Mouse (Mus musculus) adrenal gland, adult 18-20 months (tissue): ENCODE data around the gene Erf. TPM values are rescaled to one million over a fixed set of nuclear protein-coding genes. Genes with fewer than 3 reads are reported as not detected.

Experiments used
- DNase-seq, 2 experiments: peaks; one replicate each; pipeline ENCODE4 v3.0.0; 2021 to 2022; ENCODE audit warnings: low spot score in 2 of 2
- microRNA-seq, 2 experiments: library from miRNA; unstranded; fragments of <30 nt; microRNA quantifications; one replicate each; pipeline ENCODE4 v1.2.0; 2021; ENCODE audit warnings: borderline number of aligned reads in 2 of 2
- total RNA-seq, 2 experiments: library from RNA; stranded (reverse); gene quantifications; 1 replicate in 1 of 2; 2 replicates in 1 of 2; pipeline ENCODE4 v1.2.3; 2021

Erf gene
- total RNA-seq, 2 experiments from 2014 or later = 18.3 to 25.8 TPM

GRCm38 (mm10) chr7:25219416-25219750 is 31.2 kb downstream of the Erf start:
- DNase-seq = no peak

- DNase-seq = peak; percentile 44 to 50
Observed at GRCm38 (mm10) chr7:25218705-25219415, 31.7 kb downstream of the Erf start.

GRCm38 (mm10) chr7:25217653-25218395 is 32.7 kb downstream of the Erf start:
- peak in 1 of 2 experiments; percentile 20 for DNase-seq

- DNase-seq = no peak
Observed at GRCm38 (mm10) chr7:25214172-25214571, 36.4 kb downstream of the Erf start.

- no peak for DNase-seq
Observed at GRCm38 (mm10) chr7:25213099-25213498, 37.5 kb downstream of the Erf start.

- DNase-seq = no peak
Observed at GRCm38 (mm10) chr7:25210482-25210881, 40.1 kb downstream of the Erf start.

GRCm38 (mm10) chr7:25209161-25209622 is 41.4 kb downstream of the Erf start:
- DNase-seq = no peak

GRCm38 (mm10) chr7:25206094-25206830 is 44.3 kb downstream of the Erf start:
- DNase-seq = no peak

- DNase-seq = no peak
Observed at GRCm38 (mm10) chr7:25205355-25206093, 45.0 kb downstream of the Erf start.

- no peak for DNase-seq
Observed at GRCm38 (mm10) chr7:25203624-25204023, 46.9 kb downstream of the Erf start.

GRCm38 (mm10) chr7:25197384-25198018 is 53.1 kb downstream of the Erf start:
- DNase-seq = no peak

GRCm38 (mm10) chr7:25196107-25196506 is 54.5 kb downstream of the Erf start:
- DNase-seq = no peak

- DNase-seq = no peak
Observed at GRCm38 (mm10) chr7:25195148-25195547, 55.4 kb downstream of the Erf start.

Small RNAs within 50 kb of the gene (microRNA-seq; reads per million reads assigned to microRNA genes)
- gene Mir7048 = 0 reads per million in 2 experiments

Other genes starting within 250 kb of the Erf start
- 100 to 1,000 TPM in 1 of 2 experiments, 10 to 100 TPM in 1; 30.2 to 121 TPM for gene Atp1a3, start 244.8 kb downstream of the Erf start, total RNA-seq
- 10 to 100 TPM; 15.3 to 17.2 TPM for gene Grik5, start 178.4 kb downstream of the Erf start, total RNA-seq
- 10 to 100 TPM; 18.6 to 19.6 TPM for gene Zfp574, start 178.2 kb downstream of the Erf start, total RNA-seq
- gene Pou2f2, start 71.0 kb downstream of the Erf start, total RNA-seq = under 1 TPM; 0.56 to 0.61 TPM
- gene Dedd2, start 30.1 kb downstream of the Erf start, total RNA-seq = 10 to 100 TPM; 24.0 to 27.0 TPM
- gene Zfp526, start 29.3 kb downstream of the Erf start, total RNA-seq = 10 to 100 TPM in 1 of 2 experiments, 1 to 10 TPM in 1; 8.4 to 10.2 TPM
- gene Gsk3a, start 12.9 kb downstream of the Erf start, total RNA-seq = 100 to 1,000 TPM in 1 of 2 experiments, 10 to 100 TPM in 1; 96.7 to 101 TPM
- gene Cic, start 16.9 kb upstream of the Erf start, total RNA-seq = 100 to 1,000 TPM in 1 of 2 experiments, 10 to 100 TPM in 1; 96.8 to 123 TPM
- 10 to 100 TPM; 23.3 to 30.4 TPM for gene Pafah1b3, start 47.2 kb upstream of the Erf start, total RNA-seq
- not detected for gene Prr19, start 50.6 kb upstream of the Erf start, total RNA-seq
- gene Tmem145, start 55.3 kb upstream of the Erf start, total RNA-seq = 1 to 10 TPM; 2.5 to 2.9 TPM
- 10 to 100 TPM; 37.8 to 47.0 TPM for gene Megf8, start 66.4 kb upstream of the Erf start, total RNA-seq
- gene Cnfn, start 119.0 kb upstream of the Erf start, total RNA-seq = not detected
- gene Lipe, start 147.9 kb upstream of the Erf start, total RNA-seq = 100 to 1,000 TPM; 332 to 738 TPM
- not detected for gene Cxcl17, start 162.1 kb upstream of the Erf start, total RNA-seq
- 10 to 100 TPM in 1 of 2 experiments, 1 to 10 TPM in 1; 9.3 to 34.6 TPM for gene Ceacam1, start 226.8 kb upstream of the Erf start, total RNA-seq